Mouse (Mus musculus): ENCODE data around the gene Crct1. TPM values are rescaled to one million over a fixed set of nuclear protein-coding genes. Genes with fewer than 3 reads are reported as not detected.

Crct1 gene
- polyA plus RNA-seq (2015; fragmentation: Nextera tagmentation; extraction: Ambion mirVana), result 0.22 and 40.8 TPM in 2 replicates

GRCm38 (mm10) chr3:93015460-93016104 lies at the start of gene Crct1:
Gene Crct1 (minus strand): TSS chr3:93015687.

GRCm38 (mm10) chr3:93018960-93019359 lies 3.5 kb upstream of the Crct1 start, which contains the start of gene Lce1m:
Gene Lce1m (minus strand): TSS chr3:93019060.

GRCm38 (mm10) chr3:92991926-92992325 lies 23.6 kb downstream of the Crct1 start, which contains the start of gene Lce3f:
Gene Lce3f (plus strand): TSS chr3:92992226.

GRCm38 (mm10) chr3:92966761-92967160 lies 48.7 kb downstream of the Crct1 start, which contains the start of gene Lce3e:
Gene Lce3e (plus strand): TSS chr3:92967061.

Other genes with a start within 250 kb of the Crct1 start
- 12.5 TPM in 1 of 2 replicates, not detected in the other for gene Lce1i, start 236.8 kb downstream of the Crct1 start, polyA plus RNA-seq (2015; fragmentation: Nextera tagmentation; extraction: Ambion mirVana)
- gene Lce1j, start 225.2 kb downstream of the Crct1 start, polyA plus RNA-seq (2015; fragmentation: Nextera tagmentation; extraction: Ambion mirVana), result 3.5 TPM in 1 of 2 replicates, not detected in the other
- gene Lce1k, start 207.8 kb downstream of the Crct1 start, polyA plus RNA-seq (2015; fragmentation: Nextera tagmentation; extraction: Ambion mirVana), result 2.4 TPM in 1 of 2 replicates, not detected in the other
- 3.5 TPM in 1 of 2 replicates, not detected in the other for gene Kprp, start 188.4 kb downstream of the Crct1 start, polyA plus RNA-seq (2015; fragmentation: Nextera tagmentation; extraction: Ambion mirVana)
- gene Lce1l, start 164.4 kb downstream of the Crct1 start, polyA plus RNA-seq (2015; fragmentation: Nextera tagmentation; extraction: Ambion mirVana), result 8.8 TPM in 1 of 2 replicates, not detected in the other
- gene 2310050C09Rik, start 145.5 kb downstream of the Crct1 start, polyA plus RNA-seq (2015; fragmentation: Nextera tagmentation; extraction: Ambion mirVana), result 8.3 TPM in 1 of 2 replicates, not detected in the other
- gene Lce3a, start 89.5 kb downstream of the Crct1 start, polyA plus RNA-seq (2015; fragmentation: Nextera tagmentation; extraction: Ambion mirVana), result not detected in 2 replicates
- gene Lce3b, start 82.7 kb downstream of the Crct1 start, polyA plus RNA-seq (2015; fragmentation: Nextera tagmentation; extraction: Ambion mirVana), result not detected in 2 replicates
- 5.2 TPM in 1 of 2 replicates, not detected in the other for gene Lce3c, start 71.2 kb downstream of the Crct1 start, polyA plus RNA-seq (2015; fragmentation: Nextera tagmentation; extraction: Ambion mirVana)
- gene Lce3d, start 58.3 kb downstream of the Crct1 start, polyA plus RNA-seq (2015; fragmentation: Nextera tagmentation; extraction: Ambion mirVana), result not detected in 2 replicates
- 0.35 TPM in 1 of 2 replicates, not detected in the other for gene Lce3e, start 48.6 kb downstream of the Crct1 start, polyA plus RNA-seq (2015; fragmentation: Nextera tagmentation; extraction: Ambion mirVana)
- not detected in 2 replicates for gene Lce3f, start 23.5 kb downstream of the Crct1 start, polyA plus RNA-seq (2015; fragmentation: Nextera tagmentation; extraction: Ambion mirVana)
- 61.0 TPM in 1 of 2 replicates, not detected in the other for gene Lce1m, start 3.4 kb upstream of the Crct1 start, polyA plus RNA-seq (2015; fragmentation: Nextera tagmentation; extraction: Ambion mirVana)
- gene Gm4858, start 53.1 kb upstream of the Crct1 start, polyA plus RNA-seq (2015; fragmentation: Nextera tagmentation; extraction: Ambion mirVana), result not detected in 2 replicates
- gene Crnn, start 129.1 kb upstream of the Crct1 start, polyA plus RNA-seq (2015; fragmentation: Nextera tagmentation; extraction: Ambion mirVana), result not detected in 2 replicates
- gene Flg2, start 181.6 kb upstream of the Crct1 start, polyA plus RNA-seq (2015; fragmentation: Nextera tagmentation; extraction: Ambion mirVana), result 1.0 TPM in 1 of 2 replicates, not detected in the other

All from skeletal muscle tissue, postnatal 0 days (tissue).